Mouse (Mus musculus) stomach, postnatal 0 days (tissue): Measurements from ENCODE around the gene Mill2.

Experiments
- CTCF ChIP-seq: IDR thresholded peaks from 2 replicates; pipeline ENCODE4 v1.5.1; 2016; ENCODE audit warnings: antibody characterized with exemption, low read depth, mild to moderate bottlenecking, moderate library complexity
- EP300 ChIP-seq: optimal IDR thresholded peaks from 2 replicates; pipeline ENCODE3; 2016; ENCODE audit warnings: antibody characterized with exemption

GRCm38 (mm10) chr7:18798420-18798819 is 41.3 kb upstream of the Mill2 start, which contains the start of gene Psg19:
- TF ChIP-seq CTCF (no peak), EP300 (no peak)
